Comparison of ENCODE assay signal across 20 mouse cellular contexts in the genomic region with DNA sequence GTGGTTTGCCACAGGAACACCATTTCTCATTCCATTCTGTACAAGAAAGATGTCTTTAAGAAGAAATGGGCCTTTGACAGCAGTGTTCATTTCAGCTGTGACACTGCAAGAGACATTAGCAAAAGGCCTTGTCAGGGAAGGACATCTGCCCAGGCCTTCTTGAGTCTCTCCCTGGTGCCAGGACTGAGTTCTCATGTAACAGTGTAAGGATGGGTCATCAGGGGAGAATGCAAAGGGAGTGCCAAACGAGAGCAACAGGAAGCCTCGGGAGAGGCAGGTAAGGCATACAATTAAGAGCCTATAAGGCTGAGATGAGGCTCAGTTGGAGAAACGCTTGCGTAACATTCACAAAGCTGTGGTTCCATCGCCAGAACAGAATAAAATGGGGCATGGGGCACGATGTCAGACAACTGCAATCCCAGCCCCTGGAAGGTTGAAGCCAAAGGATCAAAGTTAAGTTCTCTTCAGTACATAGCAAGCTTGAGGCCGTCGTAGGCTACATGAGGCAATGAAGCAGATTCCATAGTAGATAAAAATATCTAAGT.
DNase-seq lines count a peak whose midpoint lies in the region; ATAC-seq and TF ChIP-seq lines count a peak whose summit lies in the region.
"Had no signal": no experiment of that assay in that cellular context is flagged by ENCODE, and none has a peak within 500 bp of the region (broad histone marks: within the 10 kb centered on the region; RNA-seq: fewer than 3 reads in every experiment).

No protein-coding gene starts in this region.

- H3K9ac ChIP-seq in liver, adult 2 months (ENCODE audit: low read depth, low read length): no peak overlapping the region
- no peak overlapping the region for H3K9ac ChIP-seq in liver, embryonic 11.5 days (ENCODE audit: low read depth, low read length)
- H3K9ac ChIP-seq in embryonic facial prominence, embryonic 13.5 days: no peak overlapping the region
- H3K9ac ChIP-seq: forebrain, embryonic 12.5 days had no signal

- no peaks in the 10 kb centered on the region for H3K36me3 ChIP-seq in liver, adult 2 months (ENCODE audit: control insufficient read depth, insufficient read depth, low read length)
- no peaks in the 10 kb centered on the region for H3K36me3 ChIP-seq in liver, embryonic 11.5 days (ENCODE audit: control insufficient read depth, insufficient read depth, low read length)
- no peaks in the 10 kb centered on the region for H3K36me3 ChIP-seq in embryonic facial prominence, embryonic 13.5 days
- H3K36me3 ChIP-seq: forebrain, embryonic 12.5 days had no signal

- no peaks in the 10 kb centered on the region for H3K27me3 ChIP-seq in liver, adult 2 months (ENCODE audit: control insufficient read depth, insufficient read depth, low read length)
- H3K27me3 ChIP-seq in liver, embryonic 11.5 days (replicated peaks; ENCODE audit: control insufficient read depth, insufficient read depth, low read length): no peaks in the 10 kb centered on the region
- no peaks in the 10 kb centered on the region for H3K27me3 ChIP-seq in embryonic facial prominence, embryonic 13.5 days

- TF ChIP-seq CTCF in liver, adult 2 months (IDR thresholded peaks at IDR 0.05; ENCODE audit: low read depth, low read length): no peak

- no peaks in the 10 kb centered on the region for H3K79me2 ChIP-seq in liver, adult 2 months (ENCODE audit: control insufficient read depth, insufficient read depth, low read length)

- H3K4me2 ChIP-seq in liver, embryonic 11.5 days: no peak overlapping the region
- no peak overlapping the region for H3K4me2 ChIP-seq in embryonic facial prominence, embryonic 13.5 days
- H3K4me2 ChIP-seq: forebrain, embryonic 12.5 days had no signal

- ATAC-seq in liver, embryonic 11.5 days (replicated peaks; ENCODE audit: low FRiP score): no peak
- 0 out of 2 replicates have a peak, but pooled peaks have one; percentile 3 for ATAC-seq in embryonic facial prominence, embryonic 13.5 days (ENCODE audit: insufficient number of reproducible peaks, insufficient read depth, low FRiP score, low TSS enrichment, low read depth)
- no peak for ATAC-seq in megakaryocyte progenitor cell, adult 5-6 weeks (replicated peaks; ENCODE audit: poor library complexity)
- ATAC-seq: midbrain, embryonic 16.5 days had no signal

- no peaks in the 10 kb centered on the region for H3K9me3 ChIP-seq in liver, embryonic 11.5 days (ENCODE audit: control insufficient read depth, low read length)
- H3K9me3 ChIP-seq in embryonic facial prominence, embryonic 13.5 days: no peaks in the 10 kb centered on the region
- H3K9me3 ChIP-seq: forebrain, embryonic 12.5 days had no signal

- no peak overlapping the region for H3K27ac ChIP-seq in liver, adult 2 months (replicated peaks; ENCODE audit: insufficient read depth, low read depth, low read length)
- no peak overlapping the region for H3K27ac ChIP-seq in liver, embryonic 11.5 days (ENCODE audit: low read depth, low read length)
- peak overlapping the region; percentile 86 for H3K27ac ChIP-seq in embryonic facial prominence, embryonic 13.5 days
- H3K27ac ChIP-seq: forebrain, embryonic 12.5 days; layer of hippocampus, adult 2 months had no signal

- no peak overlapping the region for H3K4me3 ChIP-seq in liver, adult 2 months (ENCODE audit: insufficient read depth, low read depth, low read length)
- no peak overlapping the region for H3K4me3 ChIP-seq in liver, embryonic 11.5 days (ENCODE audit: low read depth, low read length)
- H3K4me3 ChIP-seq in embryonic facial prominence, embryonic 13.5 days: no peak overlapping the region
- H3K4me3 ChIP-seq: forebrain, embryonic 12.5 days; layer of hippocampus, adult 2 months had no signal

- peak; percentile 6 for DNase-seq in adrenal gland, adult 8-10 months
- DNase-seq in adrenal gland, postnatal 36 days: no peak
- peak; percentile 22 for DNase-seq in liver, adult 2 months (ENCODE audit: extremely low read depth, low read depth, low spot score)
- DNase-seq in liver, embryonic 11.5 days (ENCODE audit: low spot score): no peak
- no peak for DNase-seq in cerebellum, adult 11 months
- DNase-seq: adrenal gland, postnatal 14 days; cerebellum, adult 11-12 months; gastrocnemius, postnatal 25 days; kidney, adult 2 months; kidney, postnatal 14 days; left cerebral cortex, postnatal 4 days; liver; lung, adult 18-20 months; right cerebral cortex, postnatal 4 days; thymus, postnatal 14 days had no signal

- H3K4me1 ChIP-seq in liver, adult 2 months (ENCODE audit: control insufficient read depth, insufficient read depth, low read length): no peaks in the 10 kb centered on the region
- H3K4me1 ChIP-seq in liver, embryonic 11.5 days (replicated peaks; ENCODE audit: control insufficient read depth, insufficient read depth, low read length): peaks cover 2% of the 10 kb centered on the region; the same call in 1 of the 2 replicates
- H3K4me1 ChIP-seq in embryonic facial prominence, embryonic 13.5 days: peaks cover 39% of the 10 kb centered on the region

- WGBS in liver, adult 2 months: 53% methylated on average over 8 of the region's 8 CpGs
- WGBS in liver, embryonic 11.5 days: 59% methylated on average over 8 of the region's 8 CpGs
- 46% methylated on average over 8 of the region's 8 CpGs for WGBS in embryonic facial prominence, embryonic 13.5 days

- TF ChIP-seq POLR2A in liver, adult 2 months (IDR thresholded peaks at IDR 0.05; ENCODE audit: extremely low read depth, insufficient read depth, low read length): no peak

Comparison
In these comparisons a context has a peak if more than half of its experiments do, and no peak if none do; other contexts are left out.
1. DNase-seq: peak in adrenal gland, adult 8-10 months (single experiment) and liver, adult 2 months (single experiment); none in adrenal gland, postnatal 36 days (0 of 2), liver, embryonic 11.5 days (single experiment) and cerebellum, adult 11 months (single experiment).